Mouse (Mus musculus) CD4-positive, CD25-positive, alpha-beta regulatory T cell, adult 4 months (primary cell): ENCODE results near the gene Rilpl1. TPM values are rescaled to one million over a fixed set of nuclear protein-coding genes. Genes with fewer than 3 reads are reported as not detected.
"Not testable (repeated sequence)": the region's sequence is repeated elsewhere in the genome, so short reads cannot be mapped to it uniquely, and the experiment has no call there.

Experiments
- ATAC-seq: one replicate; pipeline ENCODE4 v1.8.0; 2017
- polyA plus RNA-seq, 2 experiments: library from polyadenylated mRNA; unstranded; fragments of 100-300 nt; shearing (Covaris generic); gene quantifications; one replicate each; pipeline ENCODE4 v1.2.1; 2017

Rilpl1 gene
- 1 to 10 TPM in 1 of 2 experiments, under 1 TPM in 1; 0.62 to 1.1 TPM for polyA plus RNA-seq

- peak; percentile 87 for ATAC-seq
Observed at GRCm38 (mm10) chr5:124530655-124531582, at the start of gene Rilpl1. Gene Rilpl1, minus strand, starts transcription at chr5:124531391.

GRCm38 (mm10) chr5:124578633-124579317 lies 47.6 kb upstream of the Rilpl1 start, which contains the start of the genes Eif2b1 and Gtf2h3:
Gene Eif2b1, minus strand, starts transcription at chr5:124579131.
Gene Gtf2h3, plus strand, starts transcription at chr5:124579140.
- ATAC-seq: peak; percentile 98

GRCm38 (mm10) chr5:124575467-124575866 lies 44.3 kb upstream of the Rilpl1 start:
- no peak for ATAC-seq

- ATAC-seq: no peak
Observed at GRCm38 (mm10) chr5:124571068-124571467, 39.9 kb upstream of the Rilpl1 start.

GRCm38 (mm10) chr5:124555145-124555544 lies 24.0 kb upstream of the Rilpl1 start:
- no peak for ATAC-seq

GRCm38 (mm10) chr5:124553607-124554006 lies 22.4 kb upstream of the Rilpl1 start:
- ATAC-seq: no peak

- ATAC-seq: peak; percentile 97
Observed at GRCm38 (mm10) chr5:124552558-124553307, 21.5 kb upstream of the Rilpl1 start, which contains the start of gene Ddx55. Gene Ddx55, plus strand, starts transcription at chr5:124552864.

- no peak for ATAC-seq
Observed at GRCm38 (mm10) chr5:124552094-124552472, 20.9 kb upstream of the Rilpl1 start.

- not testable (repeated sequence) for ATAC-seq
Observed at GRCm38 (mm10) chr5:124551349-124552093, 20.3 kb upstream of the Rilpl1 start.

- ATAC-seq: not testable (repeated sequence)
Observed at GRCm38 (mm10) chr5:124550737-124551136, 19.5 kb upstream of the Rilpl1 start.

- no peak for ATAC-seq
Observed at GRCm38 (mm10) chr5:124541602-124541973, 10.4 kb upstream of the Rilpl1 start.

GRCm38 (mm10) chr5:124540905-124541601 lies 9.9 kb upstream of the Rilpl1 start:
- ATAC-seq: peak; percentile 36

GRCm38 (mm10) chr5:124540383-124540786 lies 9.2 kb upstream of the Rilpl1 start, which contains the start of gene Tmed2:
Gene Tmed2, plus strand, starts transcription at chr5:124540695.
- ATAC-seq: peak; percentile 91

GRCm38 (mm10) chr5:124539905-124540304 lies 8.7 kb upstream of the Rilpl1 start:
- ATAC-seq: no peak

- ATAC-seq: peak; percentile 35
Observed at GRCm38 (mm10) chr5:124538813-124539792, 7.9 kb upstream of the Rilpl1 start.

GRCm38 (mm10) chr5:124536776-124537175 lies 5.6 kb upstream of the Rilpl1 start:
- ATAC-seq: no peak

- no peak for ATAC-seq
Observed at GRCm38 (mm10) chr5:124535016-124535415, 3.8 kb upstream of the Rilpl1 start.

- no peak for ATAC-seq
Observed at GRCm38 (mm10) chr5:124532451-124532850, 1.3 kb upstream of the Rilpl1 start.

- no peak for ATAC-seq
Observed at GRCm38 (mm10) chr5:124531583-124531930, 366 bp upstream of the Rilpl1 start.

GRCm38 (mm10) chr5:124529697-124530096 lies 1.5 kb downstream of the Rilpl1 start:
- ATAC-seq: no peak
